Mouse (Mus musculus) cerebellum, adult 2 months (tissue): Measurements from ENCODE around the gene Phldb1.

Experiments used
- CTCF ChIP-seq: fragments of 200-500 bp; IDR thresholded peaks from 2 replicates; pipeline ENCODE4 v1.5.1; 2011; ENCODE audit warnings: low read depth, mild to moderate bottlenecking, control low read depth, low read length, moderate library complexity, borderline replicate concordance; ENCODE audit not compliant: insufficient read depth
- POLR2A ChIP-seq: fragments of 200-500 bp; IDR thresholded peaks from 2 replicates; pipeline ENCODE4 v1.6.1; 2011; ENCODE audit warnings: low read length, control low read depth, borderline replicate concordance; ENCODE audit not compliant: insufficient read depth

GRCm38 (mm10) chr9:44708429-44708765 lies 26.6 kb downstream of the Phldb1 start:
- TF ChIP-seq CTCF (no peak), POLR2A (no peak)
